Mouse (Mus musculus): ENCODE measurements around the gene Scarb1.
"Not testable (repeated sequence)": the region's sequence is repeated elsewhere in the genome, so short reads cannot be mapped to it uniquely, and the experiment has no call there.

Gene Scarb1

GRCm38 (mm10) chr5:125340547-125341262, at the start of gene Scarb1:
Scarb1 (minus strand) TSS chr5:125341094.
- DNase-seq (ENCODE audit: extremely low read depth, insufficient read length, low spot score) = peak; percentile 86

- DNase-seq (ENCODE audit: extremely low read depth, insufficient read length, low spot score) = peak; percentile 94
Observed at GRCm38 (mm10) chr5:125389579-125390441, 48.9 kb upstream of the Scarb1 start, which contains the start of gene Ubc. Ubc (minus strand) TSS chr5:125390202.

GRCm38 (mm10) chr5:125389131-125389578, 48.3 kb upstream of the Scarb1 start, which contains the start of gene Gm10382:
Gm10382 (plus strand) TSS chr5:125389322.
- DNase-seq (ENCODE audit: extremely low read depth, insufficient read length, low spot score) = peak; percentile 93

GRCm38 (mm10) chr5:125388358-125389092, 47.6 kb upstream of the Scarb1 start:
- no peak for DNase-seq (ENCODE audit: extremely low read depth, insufficient read length, low spot score)

GRCm38 (mm10) chr5:125387295-125387694, 46.4 kb upstream of the Scarb1 start:
- DNase-seq (ENCODE audit: extremely low read depth, insufficient read length, low spot score) = not testable (repeated sequence)

- DNase-seq (ENCODE audit: extremely low read depth, insufficient read length, low spot score) = peak; percentile 66
Observed at GRCm38 (mm10) chr5:125385215-125385940, 44.5 kb upstream of the Scarb1 start.

GRCm38 (mm10) chr5:125384512-125385214, 43.8 kb upstream of the Scarb1 start:
- DNase-seq (ENCODE audit: extremely low read depth, insufficient read length, low spot score) = peak; percentile 52

GRCm38 (mm10) chr5:125383637-125384420, 42.9 kb upstream of the Scarb1 start:
- peak; percentile 48 for DNase-seq (ENCODE audit: extremely low read depth, insufficient read length, low spot score)

- DNase-seq (ENCODE audit: extremely low read depth, insufficient read length, low spot score) = peak; percentile 65
Observed at GRCm38 (mm10) chr5:125382673-125383558, 42.0 kb upstream of the Scarb1 start.

- DNase-seq (ENCODE audit: extremely low read depth, insufficient read length, low spot score) = no peak
Observed at GRCm38 (mm10) chr5:125381954-125382672, 41.2 kb upstream of the Scarb1 start.

- no peak for DNase-seq (ENCODE audit: extremely low read depth, insufficient read length, low spot score)
Observed at GRCm38 (mm10) chr5:125378919-125379318, 38.0 kb upstream of the Scarb1 start.

GRCm38 (mm10) chr5:125377214-125377613, 36.3 kb upstream of the Scarb1 start:
- no peak for DNase-seq (ENCODE audit: extremely low read depth, insufficient read length, low spot score)

- no peak for DNase-seq (ENCODE audit: extremely low read depth, insufficient read length, low spot score)
Observed at GRCm38 (mm10) chr5:125375871-125376270, 35.0 kb upstream of the Scarb1 start.

GRCm38 (mm10) chr5:125372027-125372426, 31.1 kb upstream of the Scarb1 start:
- DNase-seq (ENCODE audit: extremely low read depth, insufficient read length, low spot score) = no peak

- no peak for DNase-seq (ENCODE audit: extremely low read depth, insufficient read length, low spot score)
Observed at GRCm38 (mm10) chr5:125370950-125371693, 30.2 kb upstream of the Scarb1 start.

- peak; percentile 68 for DNase-seq (ENCODE audit: extremely low read depth, insufficient read length, low spot score)
Observed at GRCm38 (mm10) chr5:125368568-125368967, 27.7 kb upstream of the Scarb1 start.

Measured in 3134 (cell line).